Mouse (Mus musculus) kidney, postnatal 14 days (tissue): ENCODE data around the gene Erc2.

Experiments
- DNase-seq: peaks from one replicate; pipeline ENCODE4 v3.0.0; 2022; ENCODE audit warnings: mixed read lengths

Gene Erc2

DNA sequence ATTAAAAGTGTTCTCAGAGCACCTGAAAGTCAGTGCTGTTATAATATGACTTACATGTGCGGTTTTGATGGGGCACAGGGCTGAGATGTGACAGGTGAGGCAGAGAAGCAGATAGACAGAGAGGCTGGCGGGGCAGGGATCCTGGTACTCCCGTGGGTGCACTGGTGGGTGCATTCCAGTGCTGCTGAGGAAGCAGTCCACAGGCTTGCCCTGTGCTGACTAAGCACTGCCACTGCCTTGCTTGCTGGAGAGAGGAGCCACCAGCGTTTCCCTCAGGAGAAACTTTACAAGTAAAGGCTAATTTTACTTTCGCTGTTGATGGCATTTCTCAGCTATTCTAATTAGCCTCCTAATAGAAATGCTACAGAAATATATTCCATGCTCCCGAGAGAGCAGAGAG, 45.9 kb downstream of the Erc2 start:
- DNase-seq = peak; percentile 13

DNA sequence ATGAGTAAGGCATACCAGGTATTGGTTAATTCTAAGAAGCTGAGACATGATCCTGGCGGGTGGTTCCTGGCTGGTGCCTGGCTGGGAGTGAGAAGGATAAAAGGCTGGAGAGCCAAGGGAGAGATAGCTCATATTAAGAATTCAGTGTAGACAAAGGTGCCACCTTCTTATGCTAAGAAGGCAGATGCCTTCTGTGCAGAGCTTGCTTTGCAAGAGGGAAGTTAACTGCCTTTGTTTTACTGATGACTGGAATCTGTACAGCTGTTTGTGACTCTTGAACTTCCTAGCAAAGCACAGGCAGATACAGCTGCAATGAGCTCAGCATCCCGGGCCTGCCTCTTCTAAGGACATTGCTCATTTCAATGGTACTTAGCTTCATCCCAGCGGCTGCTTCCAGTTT, 47.7 kb downstream of the Erc2 start:
- no peak for DNase-seq

DNA sequence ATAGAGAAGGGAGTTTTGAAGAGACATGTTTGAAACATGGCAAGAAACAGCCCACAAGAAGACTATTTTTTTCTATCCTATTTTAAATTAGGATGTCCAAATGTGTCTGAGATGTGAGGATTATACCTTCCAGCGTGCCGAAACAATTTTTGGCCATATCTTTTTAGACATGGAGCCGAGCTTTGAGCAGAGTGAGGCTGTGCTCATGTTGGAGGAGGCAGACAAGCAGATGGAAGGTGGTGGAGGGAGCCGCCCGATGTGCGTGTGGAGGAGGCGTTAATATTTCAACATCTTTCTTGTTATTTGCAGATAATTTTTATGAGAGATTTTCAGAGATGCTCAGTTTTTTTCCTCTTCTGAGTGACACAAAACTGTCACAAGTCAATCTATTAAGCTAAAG, 50.5 kb downstream of the Erc2 start:
- no peak for DNase-seq

DNA sequence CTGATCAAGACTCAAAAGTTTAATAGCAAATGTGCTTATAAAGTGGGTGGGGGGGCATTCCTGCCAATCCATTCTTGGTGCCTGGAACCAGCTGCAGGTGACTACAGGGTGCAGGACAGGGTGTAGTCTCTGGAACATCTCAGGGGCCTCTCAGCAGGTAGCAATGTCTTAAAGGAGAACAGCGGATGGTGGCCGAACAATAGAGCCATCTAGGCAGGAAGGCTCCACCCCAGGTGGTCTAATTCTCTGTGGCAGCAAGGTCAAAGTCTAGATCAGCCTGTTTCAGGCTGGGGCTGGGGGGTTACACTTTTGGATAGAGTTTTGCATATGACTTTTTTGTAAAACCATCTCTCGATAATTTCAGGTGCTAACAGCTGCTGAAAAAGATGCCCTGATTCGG, 51.9 kb downstream of the Erc2 start:
- no peak for DNase-seq

DNA sequence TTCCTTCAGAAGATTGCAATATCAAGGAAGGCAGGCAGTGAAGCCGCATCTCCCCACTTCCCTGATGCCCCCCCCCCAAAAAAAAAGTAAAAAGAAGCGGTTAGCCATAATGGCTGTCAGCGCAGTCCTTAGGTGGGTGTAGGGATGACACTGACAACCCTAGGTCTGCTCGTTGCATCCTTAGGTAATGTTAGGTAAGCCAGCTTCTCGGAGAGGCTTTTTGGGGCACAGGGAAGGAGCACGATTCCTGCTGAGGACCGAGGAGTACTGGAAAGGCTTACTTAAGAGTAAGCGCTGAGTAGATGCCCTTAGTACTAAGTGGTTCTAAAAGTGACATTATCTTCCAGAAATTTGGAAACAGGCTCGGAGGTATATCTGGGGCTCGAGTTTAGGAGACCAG, 52.3 kb downstream of the Erc2 start:
- DNase-seq = no peak

DNA sequence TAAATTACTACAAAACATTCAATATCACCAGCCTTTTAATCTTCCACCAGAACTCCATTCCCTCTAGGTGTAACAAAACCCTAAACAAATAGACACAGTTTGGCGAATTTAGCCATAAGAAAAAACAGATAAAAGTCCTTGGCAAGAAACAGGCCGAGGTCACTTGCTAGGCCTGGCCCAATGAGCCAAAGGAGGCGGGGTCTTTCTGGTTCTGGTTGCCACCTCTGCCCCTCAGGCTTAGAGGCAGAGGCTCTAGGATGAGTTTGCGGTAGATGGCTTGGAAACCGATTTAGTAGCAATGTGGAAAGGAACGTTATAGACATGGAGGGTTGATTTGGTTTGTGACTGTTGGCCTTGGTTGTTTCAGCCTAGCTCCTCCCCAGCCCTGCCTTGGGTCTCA, 52.8 kb downstream of the Erc2 start:
- DNase-seq = no peak

DNA sequence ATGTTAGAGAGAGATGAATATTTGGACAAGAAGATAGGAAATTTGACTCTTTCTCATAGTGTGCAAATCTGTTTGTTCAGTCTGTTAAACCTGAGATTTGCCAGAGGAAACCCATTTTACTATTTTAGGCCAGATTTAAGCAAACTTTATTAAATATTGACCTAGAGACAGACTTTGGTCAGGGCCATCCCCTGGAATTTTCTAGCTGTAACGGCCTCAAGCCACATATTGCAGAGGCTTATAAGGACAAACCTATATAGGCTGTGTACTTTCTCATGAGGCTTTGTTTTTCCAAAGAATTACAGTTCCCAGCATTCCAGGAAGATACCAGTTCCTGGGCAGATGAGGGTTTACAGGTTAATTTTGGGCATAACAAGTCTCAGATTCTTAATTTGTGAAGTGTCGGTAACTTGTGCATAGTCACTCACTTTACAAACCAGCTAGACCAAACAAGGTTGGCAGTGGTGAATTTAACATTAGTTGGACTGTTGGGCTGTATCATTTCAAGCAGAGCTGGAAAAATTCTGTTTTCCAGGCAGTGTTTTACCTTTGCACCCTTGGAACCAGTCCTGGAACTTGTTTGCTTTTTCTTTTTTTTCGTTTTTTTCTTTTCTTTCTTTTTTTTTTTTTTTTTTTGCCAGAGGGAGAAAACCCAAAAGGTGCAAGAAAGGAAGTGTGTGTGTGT, 60.3 kb downstream of the Erc2 start:
- peak; percentile 2 for DNase-seq

DNA sequence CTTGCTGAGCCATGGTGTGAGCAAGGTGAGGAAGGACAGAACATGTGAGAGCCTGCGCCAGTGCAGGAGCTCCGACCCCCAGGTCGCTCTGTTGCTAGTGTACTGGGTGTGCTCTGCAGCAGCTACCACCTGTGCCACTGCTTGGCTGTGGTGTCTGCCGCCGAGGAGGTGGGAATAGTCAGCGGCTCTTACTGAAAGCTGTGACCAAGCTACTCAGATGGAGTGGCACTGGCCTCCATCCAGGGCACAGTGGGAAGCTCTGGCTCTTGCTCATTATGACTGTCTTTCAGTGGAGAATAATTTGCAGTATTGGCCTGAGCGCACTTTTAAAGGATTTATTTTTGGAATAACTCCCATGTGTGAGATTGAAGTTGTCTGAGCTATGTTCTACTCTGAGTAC, 73.6 kb downstream of the Erc2 start:
- no peak for DNase-seq

DNA sequence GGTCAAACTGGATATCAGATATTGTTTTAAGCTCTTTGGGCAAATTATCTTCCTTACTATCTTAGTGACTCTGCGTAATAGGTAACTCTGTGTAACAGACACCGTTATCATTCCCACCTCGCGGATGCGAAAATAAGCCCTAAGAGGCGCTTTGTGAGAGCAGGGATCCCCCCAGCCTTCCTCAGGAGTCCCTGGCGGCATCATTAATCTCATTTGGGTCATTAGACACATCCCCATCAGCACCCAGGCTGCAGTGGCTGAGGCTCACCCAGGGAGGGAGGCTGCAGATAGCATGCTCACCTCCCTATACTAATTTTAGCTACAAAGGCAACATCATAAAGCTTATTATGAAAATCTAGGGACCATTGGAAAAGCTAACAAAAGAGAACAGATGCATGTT, 95.1 kb downstream of the Erc2 start:
- no peak for DNase-seq

DNA sequence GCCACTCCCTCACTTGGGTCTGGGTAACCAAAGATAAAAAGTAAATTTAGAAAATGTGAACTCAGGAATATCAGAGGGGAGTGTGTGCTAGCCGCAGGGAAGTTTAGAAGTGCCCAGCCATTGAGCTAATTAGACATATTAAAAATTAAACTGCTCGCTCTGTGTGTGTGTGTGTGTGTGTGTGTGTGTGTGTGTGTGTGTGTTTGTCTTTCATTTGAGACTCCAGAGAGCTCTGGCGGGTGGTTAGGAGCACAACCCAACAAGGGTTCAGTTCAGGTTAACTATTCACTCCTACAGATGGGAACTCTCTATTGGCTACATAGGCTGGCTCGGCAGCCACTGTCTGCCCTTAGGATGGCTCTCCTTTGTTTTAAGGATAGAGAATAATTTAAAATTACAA, 97.4 kb downstream of the Erc2 start:
- peak; percentile 37 for DNase-seq

DNA sequence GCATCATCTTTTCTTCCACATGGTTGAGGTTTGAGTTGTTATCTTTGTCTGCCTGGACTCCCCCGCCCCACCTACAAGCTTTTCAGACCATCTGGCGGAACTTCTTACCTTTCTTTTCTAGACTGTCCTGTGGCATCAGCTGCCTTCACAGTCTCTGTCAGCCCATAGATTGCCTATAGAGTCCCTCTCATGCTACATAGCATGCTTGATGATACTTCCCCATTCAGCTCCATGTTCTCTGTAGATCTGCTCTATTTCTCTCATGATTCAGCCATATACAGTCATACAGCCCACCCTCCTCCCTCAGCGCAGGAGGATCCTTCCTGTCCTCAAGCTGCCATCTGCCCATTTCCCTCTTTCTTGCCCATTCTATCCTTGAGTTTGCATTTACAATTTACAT, 98.7 kb downstream of the Erc2 start:
- no peak for DNase-seq

DNA sequence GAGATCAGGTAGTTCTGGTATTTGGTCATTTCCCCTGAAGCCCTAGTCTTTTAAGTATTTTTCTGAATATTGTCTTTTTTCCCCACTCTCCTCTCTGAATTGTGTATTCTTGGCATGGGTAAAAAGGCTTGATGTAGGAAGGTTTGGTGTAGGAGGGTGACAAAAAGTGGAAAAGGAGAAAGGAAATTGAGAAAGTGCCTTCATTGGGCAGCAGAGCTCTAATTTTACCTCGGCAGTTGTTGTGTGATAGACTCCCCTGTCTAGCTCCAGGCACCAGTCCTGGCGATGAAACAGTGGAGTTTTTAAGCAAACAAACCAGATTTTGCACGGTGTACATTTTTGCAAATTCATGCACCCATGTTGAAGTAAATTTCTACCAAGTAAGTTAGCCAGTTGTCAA, 99.5 kb downstream of the Erc2 start:
- no peak for DNase-seq

DNA sequence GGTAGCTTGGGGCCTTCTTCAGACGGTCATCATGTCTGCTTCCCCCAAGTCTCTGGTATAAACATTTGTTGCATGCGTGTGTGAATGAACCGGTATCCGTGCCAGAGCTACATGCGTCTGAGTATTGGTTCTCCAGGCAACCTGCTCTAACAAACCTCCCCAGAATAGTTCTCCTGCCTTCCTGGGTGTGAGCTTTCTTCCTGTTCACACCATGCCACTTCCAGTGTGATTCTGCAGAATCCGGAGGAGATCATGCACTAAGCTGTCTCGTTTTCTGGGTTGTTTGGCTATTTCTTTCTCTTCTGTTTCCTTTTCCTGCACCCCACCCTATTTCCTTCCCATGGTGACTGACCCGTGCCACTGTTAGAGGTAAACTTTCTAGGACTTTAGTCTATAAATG, 105.3 kb downstream of the Erc2 start:
- DNase-seq = no peak

DNA sequence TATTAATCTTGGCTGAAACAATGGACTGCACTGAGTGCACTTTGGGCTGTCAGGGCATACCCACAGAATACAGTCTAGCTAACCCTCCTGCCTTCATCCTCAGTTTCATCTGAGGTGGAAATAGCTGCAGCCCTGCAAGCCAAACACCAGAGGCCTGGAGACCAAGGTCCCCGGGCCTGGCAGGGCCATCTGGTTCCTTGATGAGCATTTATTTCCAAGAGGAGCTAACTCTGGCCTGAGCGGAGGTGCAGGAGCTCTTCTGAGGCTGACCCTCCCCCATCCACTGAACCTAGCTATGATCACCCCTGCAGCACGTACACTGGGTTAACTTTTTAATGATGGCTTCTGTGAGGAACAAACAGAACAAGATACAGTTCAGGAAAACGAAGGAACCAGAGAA, 108.9 kb downstream of the Erc2 start:
- DNase-seq = no peak

DNA sequence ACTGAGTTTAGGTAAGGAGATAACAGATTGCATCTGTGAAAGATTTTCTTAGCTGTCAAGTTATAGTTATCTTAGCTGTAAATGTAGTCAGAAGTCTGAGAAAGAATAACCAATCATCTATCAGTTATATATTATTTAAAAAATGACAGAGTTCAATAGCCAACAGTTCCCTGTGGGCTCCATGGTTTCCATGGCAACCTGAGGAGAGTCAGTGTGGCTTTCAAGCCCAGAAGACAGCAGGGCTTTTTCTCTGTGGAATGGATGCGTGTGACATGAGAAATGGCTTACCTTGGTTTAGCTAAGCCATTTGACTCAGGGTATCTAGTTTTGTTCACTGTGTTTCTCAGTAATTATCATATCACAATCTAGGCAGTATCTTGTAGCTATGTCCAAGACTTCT, 117.2 kb downstream of the Erc2 start:
- no peak for DNase-seq

DNA sequence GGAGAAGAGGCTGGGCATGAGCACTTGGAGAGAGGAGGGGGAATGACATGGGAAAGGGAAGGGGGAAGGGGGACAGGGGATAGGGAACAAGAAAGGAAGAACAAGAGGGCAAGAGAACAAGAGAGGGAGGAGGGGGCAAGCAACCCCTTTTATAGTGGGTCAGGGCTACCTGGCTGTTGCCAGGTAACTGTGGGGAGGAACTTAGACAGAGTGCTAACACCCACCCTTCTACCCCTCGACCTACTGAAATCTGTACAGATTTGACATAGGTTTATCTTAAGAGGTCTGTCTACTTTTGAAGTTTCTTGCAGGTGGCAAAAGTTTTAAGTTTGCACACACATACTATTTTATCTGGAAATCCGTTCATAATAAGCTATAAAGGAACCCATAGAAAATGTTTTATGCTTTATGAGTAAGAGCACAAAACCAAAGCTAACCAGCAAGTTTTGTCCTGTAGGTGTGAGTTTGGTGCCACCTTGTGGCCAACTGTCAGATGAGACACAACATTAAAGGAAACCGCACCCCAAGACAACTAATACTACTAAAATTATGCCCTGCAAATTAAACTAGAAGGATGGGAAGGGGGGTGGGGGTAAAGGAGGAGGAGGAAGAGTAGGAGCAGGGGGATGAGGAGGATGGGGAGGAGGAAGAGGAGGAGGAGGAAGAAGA, 119.2 kb downstream of the Erc2 start:
- DNase-seq = peak; percentile 70

DNA sequence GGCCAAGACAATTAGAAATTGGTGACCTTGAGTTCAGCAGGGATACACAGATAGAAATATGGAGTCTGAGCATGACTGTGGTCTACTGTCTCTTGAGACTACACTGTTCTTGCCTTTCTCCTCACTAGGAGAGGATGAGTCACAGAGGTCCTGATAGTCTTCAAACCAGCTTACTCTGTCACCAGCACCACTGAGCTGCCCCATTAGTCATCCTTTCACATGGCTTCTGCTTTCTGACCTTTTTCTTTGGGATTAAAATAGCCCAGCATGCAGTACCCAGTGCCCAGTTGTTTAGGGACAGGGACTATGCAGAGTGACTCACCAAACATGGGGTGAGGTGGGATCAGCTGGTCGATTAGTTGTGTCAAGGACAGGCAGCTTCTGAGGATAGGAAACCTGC, 132.1 kb downstream of the Erc2 start:
- no peak for DNase-seq

DNA sequence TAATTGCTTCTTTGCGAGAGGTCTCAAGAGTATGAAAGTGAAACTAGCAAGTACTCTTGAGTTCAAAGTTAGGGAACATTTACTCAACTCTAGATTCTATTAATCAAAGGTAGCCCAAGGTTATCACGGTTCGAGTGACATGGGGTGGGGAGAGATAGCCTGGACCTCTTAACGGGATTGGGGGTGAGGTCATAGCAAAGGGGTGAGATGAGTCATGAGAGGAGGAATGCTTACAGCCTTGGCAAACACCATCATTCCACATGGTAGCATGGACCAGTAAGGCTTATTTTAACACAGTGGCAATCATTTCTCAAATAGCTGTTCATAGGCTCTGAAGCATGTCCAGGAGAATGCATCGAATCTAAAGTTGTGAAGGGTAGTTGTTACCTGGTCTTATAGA, 134.7 kb downstream of the Erc2 start:
- no peak for DNase-seq

DNA sequence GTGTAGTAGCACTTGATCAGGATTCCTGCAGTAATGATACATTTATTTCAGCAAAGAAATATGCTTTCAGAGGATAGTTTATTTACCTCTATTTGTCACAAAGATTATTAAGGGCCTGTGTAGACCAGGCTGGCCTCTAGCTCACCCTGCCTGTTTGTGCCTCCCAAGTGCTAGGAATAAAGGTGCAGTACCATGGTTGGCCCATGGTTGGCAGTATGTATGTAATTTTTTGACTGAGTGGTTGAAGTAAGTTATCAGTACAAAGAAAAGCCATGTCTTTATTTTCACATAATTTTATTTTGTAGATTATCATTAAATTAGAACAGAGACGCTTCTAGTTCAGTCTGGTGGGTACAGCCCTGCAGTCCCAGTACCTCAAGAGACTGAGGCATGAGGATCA, 136.0 kb downstream of the Erc2 start:
- DNase-seq = no peak

DNA sequence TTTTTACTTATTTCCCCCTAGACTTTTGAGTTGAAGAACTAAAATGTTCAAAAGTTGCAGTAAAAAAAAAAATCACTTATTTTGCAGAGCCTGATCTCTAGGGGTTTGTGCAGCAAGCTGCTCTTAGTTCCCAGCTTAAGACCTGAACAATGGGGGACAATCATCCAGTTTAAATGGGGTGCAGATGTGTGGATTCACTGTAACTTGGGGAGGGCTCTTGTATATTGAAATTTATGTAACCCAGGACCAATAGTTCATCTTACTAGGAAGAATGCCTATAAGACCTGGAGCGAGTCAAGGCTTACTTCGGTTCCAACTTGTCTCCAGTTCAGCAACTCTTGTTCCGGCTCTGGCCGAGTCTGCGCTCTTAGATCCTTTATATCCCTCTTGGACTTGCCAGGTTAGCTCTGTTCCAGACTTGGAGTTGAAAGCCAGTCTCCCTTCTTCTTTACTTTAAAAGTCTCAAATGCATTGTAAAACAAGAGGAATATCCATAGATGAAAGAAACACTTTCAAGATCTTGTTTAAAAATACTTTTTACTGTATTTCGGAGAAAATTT, 136.9 kb downstream of the Erc2 start:
- DNase-seq = no peak

DNA sequence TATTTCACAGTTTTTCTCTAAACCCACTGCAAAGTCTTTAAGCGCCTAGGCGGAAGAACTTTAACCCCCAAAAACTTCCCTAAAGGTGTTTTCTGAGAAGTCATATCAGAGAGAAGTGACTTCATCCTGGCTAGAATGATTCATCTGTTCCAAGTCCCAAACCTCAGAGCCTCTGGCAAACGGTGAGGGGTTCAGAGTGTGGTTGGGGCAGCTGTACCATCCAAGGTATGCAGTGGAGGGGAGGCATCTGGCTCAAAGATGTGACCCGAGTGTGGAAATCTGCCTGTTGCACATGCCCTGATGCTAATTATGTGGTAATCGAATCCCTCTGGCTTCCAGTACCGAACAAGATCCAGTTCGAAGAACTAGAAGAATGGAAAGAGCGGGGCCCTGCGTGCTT, 137.8 kb downstream of the Erc2 start:
- DNase-seq = no peak

DNA sequence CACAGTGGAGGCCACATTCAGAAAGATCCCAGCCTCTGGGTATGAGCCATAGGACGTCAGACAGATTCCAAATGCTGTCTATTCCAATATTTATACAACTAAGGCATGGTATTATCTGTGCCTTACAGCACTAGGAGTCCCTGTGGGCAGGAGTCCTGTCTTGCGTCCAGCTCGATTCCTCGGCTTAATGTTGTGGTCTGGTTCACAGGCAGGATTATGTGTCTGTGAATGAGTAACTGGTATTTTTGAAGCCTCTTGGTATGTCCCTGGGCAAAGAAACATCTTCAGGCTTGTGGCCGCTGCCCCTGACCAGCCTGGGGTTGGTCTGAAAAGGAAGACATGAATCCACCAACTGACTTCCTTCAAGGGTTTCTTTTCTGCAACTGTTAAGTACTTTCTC, 153.1 kb downstream of the Erc2 start:
- DNase-seq = no peak

DNA sequence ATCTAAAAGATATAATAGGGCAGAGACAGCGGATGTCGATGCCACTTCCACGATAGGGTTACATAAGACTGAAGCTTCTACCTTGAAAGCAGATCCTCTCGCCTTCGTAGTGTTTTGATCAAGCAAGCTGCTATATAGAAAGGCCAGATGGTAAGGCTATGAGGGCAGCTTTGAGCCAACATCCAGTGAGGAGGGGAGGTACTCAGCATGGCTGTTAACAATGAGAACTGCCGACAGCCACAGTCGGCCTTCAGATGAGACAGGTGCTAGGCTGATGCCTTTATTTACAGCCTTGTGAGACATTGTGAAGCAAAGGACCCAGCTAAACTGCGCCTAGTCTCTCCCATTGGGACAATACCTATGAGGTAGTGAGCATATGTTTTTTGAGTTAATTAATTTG, 156.3 kb downstream of the Erc2 start:
- DNase-seq = no peak

DNA sequence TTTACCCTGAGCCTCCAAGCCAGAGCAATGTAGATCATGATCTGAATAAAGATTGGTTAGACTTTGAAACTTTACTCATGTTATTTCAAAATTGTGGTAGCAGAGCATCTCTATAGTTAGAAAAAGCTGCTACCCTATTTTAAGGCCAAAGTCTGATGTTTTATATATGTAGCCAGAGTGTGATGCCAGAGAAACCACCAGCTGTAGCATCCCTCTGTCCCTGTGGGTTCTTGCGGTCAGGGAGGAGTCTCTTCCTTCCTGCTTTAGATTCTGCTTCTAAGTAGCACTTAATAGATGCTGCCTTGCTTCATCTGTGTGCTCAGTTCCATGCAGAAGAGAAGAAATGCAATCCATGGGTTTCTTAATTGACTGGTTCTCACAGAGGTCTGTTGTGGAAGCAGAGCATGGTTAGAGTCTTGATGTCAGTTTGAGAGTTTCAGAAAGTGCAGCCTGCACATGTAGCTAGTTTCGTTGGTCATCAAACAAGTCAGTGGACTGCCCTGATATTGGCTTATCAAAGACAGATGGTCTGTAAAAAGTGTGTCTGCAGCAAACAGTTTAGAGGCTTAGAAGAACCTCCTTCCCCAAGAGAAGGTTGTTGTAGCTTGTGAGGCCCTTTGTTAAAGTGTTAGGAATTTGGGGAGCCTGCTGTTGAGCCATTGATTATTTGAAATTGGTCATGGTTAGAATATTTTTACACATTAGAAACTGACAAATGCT, 156.9 kb downstream of the Erc2 start:
- no peak for DNase-seq
